Mouse (Mus musculus): ENCODE results near the gene Capzb.

Capzb gene

DNA sequence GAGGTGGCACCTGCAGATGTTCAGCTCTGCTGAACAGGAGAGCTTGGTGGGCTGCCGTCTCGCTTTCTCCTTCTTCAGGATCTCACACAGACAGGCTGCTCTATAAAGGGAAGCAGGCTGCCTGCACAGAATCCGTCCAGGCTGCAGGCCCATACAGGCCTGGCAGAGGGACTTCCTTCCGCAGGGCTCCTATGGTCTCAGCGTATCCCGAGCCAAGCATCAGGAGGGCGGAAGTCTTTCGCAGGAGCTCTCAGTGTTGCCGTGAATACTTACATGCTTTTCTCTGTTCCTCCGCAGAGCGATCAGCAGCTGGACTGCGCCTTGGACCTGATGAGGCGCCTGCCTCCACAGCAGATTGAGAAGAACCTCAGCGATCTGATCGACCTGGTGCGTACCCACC lies 45.9 kb downstream of the Capzb start:
- no peak for DNase-seq (ENCODE audit: low read depth)

DNA sequence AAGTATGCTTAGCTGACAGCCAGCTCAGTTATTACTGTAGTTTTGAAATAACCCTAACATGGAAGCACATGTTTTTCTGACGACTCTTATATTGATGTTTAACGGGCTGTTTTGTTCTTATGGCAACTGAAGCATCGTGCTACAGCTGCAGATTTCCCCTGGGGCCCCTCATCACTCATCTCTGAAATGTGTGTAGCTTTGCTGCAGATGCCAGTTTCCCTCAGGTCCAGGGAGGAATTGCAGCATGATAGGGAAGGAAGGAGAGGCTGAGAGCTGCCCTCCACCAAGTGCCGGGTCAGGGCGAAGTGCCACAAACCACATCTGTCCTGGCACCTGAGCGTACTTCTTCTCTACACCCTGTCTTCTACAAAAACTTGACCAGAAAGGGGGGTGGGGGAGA lies 47.6 kb downstream of the Capzb start:
- DNase-seq (ENCODE audit: low read depth) = peak; percentile 91

DNA sequence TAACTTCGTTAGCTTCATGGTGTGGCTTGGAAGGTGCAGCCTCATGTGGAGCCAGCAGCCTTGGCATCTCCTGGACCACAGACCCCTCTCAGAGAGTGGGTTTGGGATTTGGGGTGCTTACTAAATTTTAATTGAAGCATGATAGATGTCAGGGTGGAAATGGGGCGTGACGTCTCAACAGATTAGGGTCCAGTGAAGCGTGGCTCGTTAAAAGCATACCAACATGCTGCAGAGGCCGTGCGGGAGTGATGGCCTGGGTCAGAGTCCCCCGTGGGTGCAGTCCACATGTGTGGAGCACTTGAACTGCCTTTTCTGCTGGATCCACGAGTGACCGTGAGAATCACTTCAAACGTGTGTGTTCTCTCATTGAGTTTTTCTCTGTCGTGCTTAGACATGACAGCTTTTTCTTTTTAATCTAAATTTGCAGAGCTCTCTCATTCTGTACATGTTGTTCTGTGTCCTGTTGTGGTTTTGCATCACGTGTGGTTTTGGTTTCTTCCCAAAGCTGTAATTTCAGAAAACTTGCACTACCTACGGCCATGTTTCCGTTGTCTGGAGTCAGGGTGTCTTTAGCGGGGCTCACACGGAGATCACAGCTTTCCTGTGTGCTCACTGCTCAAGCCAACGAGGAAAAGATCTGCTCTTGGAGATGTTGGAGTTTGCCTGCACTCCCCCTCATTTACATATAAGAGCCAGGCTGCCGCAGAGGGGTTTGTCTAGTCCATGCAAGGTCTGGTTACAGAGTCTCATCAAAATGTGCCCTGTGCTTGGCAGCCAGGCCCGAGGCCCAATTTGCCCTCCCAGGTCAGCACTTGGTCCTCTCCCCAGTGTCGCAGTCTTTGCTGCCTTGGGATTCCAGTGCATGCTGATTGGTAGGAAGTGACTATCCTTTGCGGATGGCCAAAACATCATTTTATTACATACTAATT lies 49.2 kb downstream of the Capzb start:
- DNase-seq (ENCODE audit: low read depth) = no peak

DNA sequence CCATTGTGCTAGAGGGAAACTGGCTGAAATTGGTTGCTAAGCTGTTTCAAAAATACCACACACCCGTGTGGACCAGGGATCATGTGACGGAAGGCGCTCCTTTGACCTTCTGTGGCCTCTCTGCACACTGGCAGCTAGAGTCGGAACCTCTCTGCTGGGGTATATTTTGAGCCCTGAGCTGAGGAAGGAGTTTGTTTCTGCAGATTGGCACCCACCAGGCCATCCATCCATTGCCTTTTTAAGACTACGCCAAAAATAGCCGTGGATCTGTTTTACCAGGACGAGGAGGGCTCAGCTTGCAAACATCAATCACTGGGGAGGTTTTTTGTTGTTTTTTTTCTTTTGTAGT lies 49.9 kb downstream of the Capzb start:
- no peak for DNase-seq (ENCODE audit: low read depth)

DNA sequence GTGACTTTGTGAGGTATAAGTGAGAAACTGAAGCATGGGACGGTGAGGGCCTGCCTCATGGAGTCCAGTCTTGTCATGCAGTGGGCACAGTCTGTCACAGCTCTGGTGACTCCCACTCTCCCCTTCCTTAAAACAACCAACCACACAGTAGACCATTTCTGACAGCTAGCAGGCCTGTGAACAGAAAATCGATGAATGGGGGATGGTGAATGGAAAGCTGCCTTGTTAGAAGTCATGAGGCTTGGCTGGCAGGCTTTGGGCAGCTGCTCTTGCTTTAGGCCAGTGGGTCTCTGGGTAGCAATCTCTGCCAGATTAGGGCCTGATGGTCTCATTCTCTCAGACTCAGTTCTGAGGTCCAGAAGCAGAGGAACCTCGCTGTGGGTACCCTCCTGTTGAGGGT lies 51.5 kb downstream of the Capzb start:
- DNase-seq (ENCODE audit: low read depth) = no peak

DNA sequence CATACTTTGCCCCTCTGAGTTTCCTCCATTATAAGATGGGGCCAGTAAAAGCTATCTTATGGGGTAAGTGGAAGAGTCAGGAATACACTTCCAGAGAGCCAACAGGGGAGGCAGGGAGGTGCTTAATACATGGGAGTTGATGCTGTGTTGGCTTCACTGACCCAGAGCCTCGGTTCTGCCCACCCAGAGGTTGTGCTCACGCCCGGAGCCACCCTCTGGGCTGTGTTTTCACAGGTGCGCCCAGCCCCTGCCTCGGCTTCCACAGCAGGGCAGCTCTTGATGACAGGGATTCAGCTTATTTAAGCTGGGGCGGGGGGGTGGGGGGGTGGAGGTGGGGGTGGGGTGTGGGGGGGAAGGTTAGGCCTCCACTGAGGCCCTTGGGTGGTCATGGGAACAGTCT lies 52.1 kb downstream of the Capzb start:
- DNase-seq (ENCODE audit: low read depth) = no peak

DNA sequence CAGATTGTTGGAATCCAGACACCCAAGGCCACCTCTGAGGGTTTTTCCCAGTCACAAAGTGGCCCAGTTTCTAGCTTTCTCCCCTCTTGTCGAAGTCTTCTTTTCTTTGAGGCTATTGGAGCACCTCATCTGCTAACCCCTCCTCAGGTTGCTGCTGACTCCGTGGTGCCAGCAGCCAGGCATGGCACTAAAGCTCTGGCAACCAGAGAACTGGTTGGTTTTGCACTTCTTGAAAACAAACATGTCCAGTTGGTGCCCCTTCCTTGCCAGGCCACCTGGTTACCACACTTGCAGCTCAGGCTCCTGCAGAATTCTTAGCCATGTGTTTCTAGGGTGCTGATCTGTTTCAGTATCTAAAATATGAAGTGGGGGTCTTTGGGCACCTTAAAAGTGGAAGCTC lies 52.8 kb downstream of the Capzb start:
- DNase-seq (ENCODE audit: low read depth) = no peak

DNA sequence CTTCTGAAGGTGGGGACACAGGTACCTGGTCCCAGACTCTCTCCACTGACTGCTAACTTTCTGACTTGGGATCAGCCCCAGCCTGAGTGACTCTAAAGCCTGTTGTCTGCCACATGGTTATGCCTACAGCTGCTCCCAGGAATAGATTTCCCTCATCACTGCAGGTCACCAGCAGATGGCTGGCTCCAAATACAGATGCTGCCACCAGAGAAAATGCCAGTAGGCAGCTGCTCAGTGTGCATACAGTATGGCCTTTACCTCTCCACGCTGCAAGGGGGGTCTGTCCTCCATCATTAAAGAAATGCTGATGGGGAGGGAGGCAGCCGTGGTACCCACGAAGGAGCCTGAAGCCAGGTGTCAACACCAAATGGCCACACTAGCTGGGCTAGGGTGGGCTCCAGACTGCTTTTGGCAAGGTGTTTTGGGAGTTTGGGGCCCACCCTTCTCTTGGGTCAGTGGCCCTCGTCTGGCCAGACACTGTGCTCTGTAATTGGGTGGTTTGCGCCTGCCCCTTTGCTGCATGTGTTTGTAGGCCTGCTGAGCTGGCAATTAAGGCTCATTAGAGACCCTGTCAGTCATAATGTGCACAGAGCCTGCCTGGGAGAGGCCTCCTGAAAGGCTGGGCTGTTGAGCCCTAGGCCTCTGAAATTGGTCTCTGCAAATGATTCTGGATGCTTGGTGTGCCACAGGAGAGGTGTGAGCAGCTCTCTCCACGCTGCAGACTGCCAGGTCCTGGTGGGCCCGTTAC lies 53.6 kb downstream of the Capzb start:
- no peak for DNase-seq (ENCODE audit: low read depth)

DNA sequence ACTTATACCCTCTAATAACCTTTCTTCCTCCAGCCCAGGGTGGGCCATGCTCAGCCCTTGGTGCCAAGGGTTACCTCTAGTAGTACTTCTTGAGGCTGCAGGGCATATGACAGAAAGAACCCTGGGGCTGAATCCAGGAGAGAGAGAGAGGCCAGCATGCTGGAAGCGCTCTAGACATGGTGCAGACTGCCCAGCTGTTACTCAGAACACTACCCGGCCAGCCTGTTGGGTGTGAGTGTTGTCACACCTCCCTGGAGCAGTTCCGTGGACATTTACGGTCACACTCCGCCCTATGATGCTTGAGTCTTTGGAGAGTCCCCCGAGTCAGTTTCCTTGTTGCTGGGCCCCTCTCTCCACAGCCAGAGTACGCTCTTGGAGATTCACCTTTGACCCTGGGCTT lies 55.3 kb downstream of the Capzb start:
- no peak for DNase-seq (ENCODE audit: low read depth)

DNA sequence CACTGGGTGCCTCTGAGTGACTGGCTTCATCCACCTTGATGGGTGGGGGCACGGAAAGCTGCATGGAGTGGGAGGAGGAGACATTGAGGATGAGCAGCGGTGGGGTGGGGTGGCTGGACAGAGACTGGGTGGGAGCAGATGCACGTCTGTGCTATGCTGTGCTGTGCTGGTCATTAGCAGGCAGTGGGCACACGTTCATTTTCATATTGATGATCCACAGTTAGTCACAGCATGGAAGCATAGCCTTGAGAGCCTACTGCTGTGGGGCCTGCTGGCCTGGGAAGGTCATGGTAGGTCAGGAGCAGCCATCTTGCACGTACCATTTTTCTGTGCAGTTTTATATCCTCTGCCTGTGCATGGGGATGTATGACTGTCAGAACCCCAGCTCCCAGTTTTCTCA lies 56.0 kb downstream of the Capzb start:
- no peak for DNase-seq (ENCODE audit: low read depth)

DNA sequence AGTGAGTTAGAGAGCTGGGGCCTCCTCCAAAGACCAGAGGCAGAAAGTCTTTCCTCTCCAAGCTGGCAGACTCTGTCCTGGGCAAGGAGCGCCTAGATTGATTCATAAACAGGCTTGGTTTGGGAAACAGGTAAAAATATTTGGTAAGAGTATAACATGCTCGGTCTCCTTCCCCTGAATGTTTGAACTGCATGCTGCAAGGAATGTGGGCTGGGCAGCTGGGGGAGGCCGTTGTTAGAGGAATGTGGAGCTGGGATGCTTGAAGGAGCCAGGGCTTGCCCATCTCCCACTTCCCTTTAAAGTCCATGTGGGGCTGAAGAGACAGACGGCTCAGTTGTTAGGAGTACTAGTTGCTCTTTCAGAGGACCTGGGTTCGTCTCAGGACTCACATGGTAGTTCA lies 57.3 kb downstream of the Capzb start:
- no peak for DNase-seq (ENCODE audit: low read depth)

DNA sequence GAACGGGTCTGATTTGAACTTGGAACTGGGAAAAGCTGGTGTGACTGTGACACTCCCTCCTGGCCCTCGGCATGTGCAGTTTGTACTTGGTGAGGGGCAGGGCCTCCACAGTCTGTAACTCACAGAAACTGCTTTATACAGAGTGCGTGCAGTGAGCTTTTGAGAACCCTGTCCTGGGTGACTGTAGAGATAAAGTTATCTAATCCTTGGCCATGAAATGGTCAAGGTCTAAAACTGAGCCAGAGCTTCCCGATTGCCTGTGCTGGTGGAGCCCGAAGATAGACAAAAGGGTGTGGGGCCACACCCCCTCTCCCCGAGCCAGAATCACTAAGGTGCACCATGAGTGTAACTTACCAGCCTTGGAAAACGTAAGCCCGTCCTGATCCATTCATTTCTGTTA lies 58.2 kb downstream of the Capzb start:
- DNase-seq (ENCODE audit: low read depth) = no peak

DNA sequence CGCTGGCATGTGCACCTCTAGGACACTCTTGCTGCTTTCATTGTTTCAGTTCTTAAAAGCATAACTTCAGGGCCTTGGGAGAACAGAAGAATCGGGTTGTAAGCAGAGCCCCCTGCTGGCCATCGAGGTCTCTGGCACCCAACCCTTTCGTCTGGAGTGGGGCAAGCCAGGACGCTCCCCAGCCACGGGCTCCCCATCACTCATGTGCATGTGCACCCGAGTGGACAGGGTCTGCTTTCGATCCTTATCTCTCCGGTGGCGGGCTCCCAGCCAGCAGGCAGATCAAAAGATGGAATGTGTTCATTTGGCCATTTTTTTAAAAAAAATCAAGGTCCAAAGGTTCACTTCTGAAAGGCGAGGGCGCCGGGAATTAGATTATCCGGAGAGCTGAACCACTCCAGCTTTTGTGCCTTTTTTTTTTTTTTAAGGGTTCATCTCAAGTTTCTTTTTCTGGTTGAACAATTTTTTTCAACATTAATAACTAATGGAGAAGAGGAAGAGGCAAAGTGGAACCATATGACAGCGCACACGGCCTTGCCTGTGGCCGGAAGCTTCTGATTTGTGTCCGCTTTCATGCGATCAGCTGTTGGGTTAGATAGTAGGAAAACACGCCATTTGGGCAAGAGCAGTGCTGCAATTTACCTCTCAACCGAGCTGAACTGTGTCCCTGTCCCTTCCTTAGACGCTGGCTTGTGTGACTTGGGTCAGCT lies 59.5 kb downstream of the Capzb start:
- peak; percentile 86 for DNase-seq (ENCODE audit: low read depth)

DNA sequence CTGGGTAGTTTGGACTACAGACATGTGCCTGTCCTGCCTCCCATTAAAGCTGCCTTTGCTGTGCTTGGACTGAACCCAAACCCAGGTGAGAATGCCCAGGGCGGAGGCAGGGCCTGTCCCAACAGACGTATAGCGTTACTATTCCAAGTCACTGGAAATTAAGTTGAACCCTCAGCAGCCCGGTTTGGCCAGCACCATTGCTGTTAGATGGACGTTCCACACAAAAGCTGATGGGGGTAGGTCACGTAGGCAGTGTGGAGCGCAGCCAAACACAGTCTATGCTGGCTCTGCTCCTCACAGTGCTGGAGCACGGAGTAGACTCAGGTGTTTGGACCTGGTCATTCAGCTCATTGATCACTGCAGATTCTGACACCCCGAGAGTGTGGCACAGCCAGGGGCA lies 60.5 kb downstream of the Capzb start:
- no peak for DNase-seq (ENCODE audit: low read depth)

DNA sequence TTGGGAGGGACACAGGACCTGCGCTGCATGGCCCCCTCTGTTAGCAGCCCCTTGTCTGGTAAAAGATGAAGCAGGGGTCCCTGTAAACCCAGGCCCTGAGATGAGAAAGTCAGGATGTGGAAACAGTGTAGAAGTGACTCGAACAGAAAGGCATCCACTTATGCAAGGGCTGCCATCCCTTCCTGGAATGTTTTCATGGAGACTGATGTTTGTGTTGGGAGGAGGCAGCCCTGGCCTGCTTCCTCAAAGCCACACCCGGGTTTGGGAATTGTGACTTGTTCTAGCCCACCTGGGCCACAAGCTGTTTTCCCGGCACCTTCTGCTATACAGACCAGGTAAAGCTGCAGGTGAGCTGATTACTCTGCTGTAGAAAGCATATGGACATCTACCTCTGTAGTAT lies 63.4 kb downstream of the Capzb start:
- peak; percentile 62 for DNase-seq (ENCODE audit: low read depth)

DNA sequence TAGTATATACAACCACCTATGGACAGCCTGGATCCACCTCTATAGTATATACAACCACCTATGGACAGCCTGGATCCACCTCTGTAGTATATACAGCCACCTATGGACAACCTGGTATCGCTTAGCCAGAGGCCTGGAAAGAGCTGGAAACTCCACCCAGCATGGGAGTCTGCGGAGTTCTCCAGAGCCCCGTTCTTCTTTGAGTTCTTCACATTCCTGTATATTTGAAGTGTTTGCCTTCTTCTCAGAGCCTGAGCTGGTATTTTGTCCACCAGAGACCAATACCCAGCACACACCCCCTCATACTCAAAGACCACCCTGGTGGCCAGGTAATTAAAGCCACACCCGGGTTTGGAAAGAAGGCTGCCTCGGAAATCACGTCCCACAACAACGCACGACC lies 64.0 kb downstream of the Capzb start:
- DNase-seq (ENCODE audit: low read depth) = no peak

DNA sequence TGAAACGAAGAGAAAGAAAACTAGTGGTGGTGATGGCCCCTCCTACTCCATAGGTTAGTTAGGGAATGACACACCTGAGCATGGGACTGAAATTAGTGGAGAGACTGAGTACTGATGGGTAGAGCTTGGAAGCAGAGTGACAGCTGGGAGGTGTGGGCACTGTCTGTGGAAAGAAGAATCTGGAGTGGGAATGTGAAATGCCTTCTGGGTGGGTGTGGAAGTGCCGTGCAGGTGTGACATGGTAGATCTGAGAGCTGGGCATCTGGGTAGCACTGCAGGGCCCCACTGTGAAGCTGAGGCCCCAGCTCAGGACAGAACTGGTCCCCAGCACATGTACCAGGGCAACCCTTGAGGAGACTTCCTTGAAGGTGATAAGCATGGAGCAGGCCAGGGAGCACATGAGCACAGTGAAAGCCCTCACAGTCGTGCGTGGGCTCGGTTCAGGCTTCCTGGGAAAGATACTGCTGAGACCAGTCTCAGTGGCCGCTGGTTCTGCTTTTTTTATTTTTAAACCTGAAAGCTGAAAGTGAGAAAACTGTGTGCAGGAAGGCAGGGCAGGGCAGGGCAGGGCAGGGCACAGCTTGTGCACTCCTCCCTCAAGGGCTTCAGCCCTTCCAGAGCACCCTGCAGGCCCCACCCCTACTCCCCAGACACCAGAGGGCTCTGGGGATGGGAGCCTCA lies 66.1 kb downstream of the Capzb start:
- DNase-seq (ENCODE audit: low read depth) = no peak

DNA sequence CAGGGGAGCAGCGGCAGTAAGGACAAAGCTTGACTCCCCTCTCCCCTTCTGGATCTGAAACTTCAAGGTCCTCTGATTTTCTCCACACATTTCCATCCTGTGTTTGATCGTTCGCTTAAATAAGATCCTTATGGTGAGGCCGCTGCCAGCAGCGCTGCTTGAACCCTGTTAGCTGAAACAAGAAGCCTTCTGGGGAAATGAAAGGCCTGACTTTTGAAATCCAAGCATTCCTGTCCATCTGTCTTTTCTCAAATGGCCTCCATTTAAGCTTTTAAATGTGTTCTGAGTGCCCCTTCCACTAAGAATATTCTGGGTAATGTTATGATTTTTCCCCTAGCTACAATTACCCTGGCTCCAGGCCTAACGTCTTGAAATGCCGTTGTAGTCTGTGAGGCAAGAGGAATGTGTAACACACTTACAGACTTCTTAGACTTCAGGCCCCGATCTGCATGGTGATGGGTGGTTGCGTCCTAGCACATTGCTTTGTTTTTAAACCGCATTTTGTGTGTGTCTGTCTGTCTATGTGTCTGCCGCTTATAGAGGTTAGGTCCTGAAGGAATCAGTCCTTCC lies 66.7 kb downstream of the Capzb start:
- peak; percentile 63 for DNase-seq (ENCODE audit: low read depth)

DNA sequence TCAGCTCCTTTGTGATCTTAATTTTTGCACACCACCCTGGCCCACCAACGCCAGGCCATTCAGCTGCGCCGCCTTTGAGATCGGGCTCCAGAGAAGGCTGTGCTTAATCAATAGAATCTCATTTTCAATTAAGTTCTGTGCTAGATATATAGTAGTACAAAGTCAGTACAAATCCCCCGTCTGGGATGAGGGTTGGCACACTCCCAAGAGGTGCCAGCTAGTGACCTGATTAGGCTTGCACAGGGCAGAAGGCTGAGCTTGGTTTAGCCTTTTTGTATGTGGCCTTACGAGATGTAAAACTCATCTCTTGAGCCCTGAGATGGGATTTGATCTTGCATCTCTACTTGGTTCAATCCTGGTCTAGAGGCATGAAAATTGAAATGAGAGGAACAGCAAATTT lies 70.3 kb downstream of the Capzb start:
- DNase-seq (ENCODE audit: low read depth) = no peak

DNA sequence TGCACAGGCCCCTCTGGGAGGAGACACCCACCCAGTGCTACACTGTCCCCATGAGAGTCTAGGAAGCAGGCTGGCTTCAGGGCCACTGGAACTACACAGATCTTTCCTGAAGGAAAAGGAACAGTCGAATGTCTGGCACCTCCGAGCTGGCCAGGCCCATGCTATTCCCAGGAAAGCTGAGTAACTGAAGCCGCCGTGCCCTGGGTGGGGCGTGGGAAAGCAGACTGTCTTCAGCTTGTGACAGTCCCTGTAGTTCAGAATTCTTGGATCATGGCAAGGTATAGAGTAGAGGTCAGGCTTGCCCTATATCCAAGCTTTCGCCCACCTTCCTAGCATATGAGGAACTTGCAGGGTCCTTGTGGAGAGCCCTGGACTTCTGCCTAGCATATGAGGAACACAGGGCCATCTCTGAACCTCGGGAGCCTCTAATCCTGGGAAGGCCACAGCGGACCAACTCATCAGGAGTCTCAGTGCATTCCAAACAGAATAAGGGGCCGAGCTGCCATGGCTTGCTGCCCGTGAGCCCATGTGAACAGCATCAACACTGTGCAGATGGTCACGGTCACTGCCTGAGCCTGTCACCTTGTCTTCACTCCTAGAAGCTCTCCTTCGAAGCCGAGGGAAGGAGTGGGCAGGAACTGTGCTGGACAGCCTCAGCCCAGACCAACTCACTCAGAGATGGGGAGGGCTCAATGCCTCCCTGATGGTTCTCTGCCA lies 73.2 kb downstream of the Capzb start:
- DNase-seq (ENCODE audit: low read depth) = no peak

DNA sequence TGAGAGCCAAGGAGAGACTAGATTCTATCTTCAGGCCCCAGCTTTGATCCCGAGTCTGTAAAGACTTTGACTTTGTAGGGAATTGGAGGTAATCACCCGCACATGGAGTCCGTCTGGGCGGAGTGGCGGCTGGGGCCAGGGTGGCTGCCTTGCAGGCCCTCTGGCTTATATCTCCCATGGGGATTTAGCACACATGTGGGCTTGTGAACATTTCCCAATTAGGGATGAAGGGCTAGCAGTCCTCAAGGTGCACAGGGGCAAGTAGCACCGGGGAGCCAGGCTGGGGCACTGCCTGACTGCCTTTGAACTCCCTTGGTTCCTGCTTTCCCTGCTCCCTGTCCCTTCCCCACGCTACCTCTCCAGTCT lies 73.8 kb downstream of the Capzb start:
- no peak for DNase-seq (ENCODE audit: low read depth)
